Comparison of ENCODE assay signal across 8 mouse cellular contexts in genomic region chr12:51830671-51831070, GRCm38 (mm10). TPM values are rescaled to one million over a fixed set of nuclear protein-coding genes. Genes with fewer than 3 reads are reported as not detected.
DNase-seq lines count a peak whose midpoint lies in the region; ATAC-seq and TF ChIP-seq lines count a peak whose summit lies in the region.

No protein-coding gene starts in this region.

- WGBS in kidney, postnatal 0 days, result 91% methylated on average over 1 of the region's 1 CpGs
- 80% methylated on average over 1 of the region's 1 CpGs for WGBS in heart, postnatal 0 days
- 97% methylated on average over 1 of the region's 1 CpGs for WGBS in midbrain, embryonic 11.5 days

- no peaks in the 10 kb centered on the region for H3K9me3 ChIP-seq in kidney, postnatal 0 days (replicated peaks; ENCODE audit: low read length)
- H3K9me3 ChIP-seq in heart, postnatal 0 days (replicated peaks; ENCODE audit: control insufficient read depth, low read length), result no peaks in the 10 kb centered on the region
- H3K9me3 ChIP-seq in midbrain, embryonic 11.5 days (ENCODE audit: control insufficient read depth, low read length), result no peaks in the 10 kb centered on the region

- 0 out of 2 replicates have a peak overlapping the region, but pooled peaks have one; percentile 99 for H3K27ac ChIP-seq in kidney, postnatal 0 days
- peak overlapping the region; percentile 98 for H3K27ac ChIP-seq in brown adipose tissue, adult 24 weeks (replicated peaks; ENCODE audit: low read depth, low read length)
- H3K27ac ChIP-seq in heart, postnatal 0 days (ENCODE audit: low read depth), result peak overlapping the region; percentile 99
- no peak overlapping the region for H3K27ac ChIP-seq in midbrain, embryonic 11.5 days (ENCODE audit: low read depth, low read length)

- H3K4me3 ChIP-seq in kidney, postnatal 0 days (replicated peaks; ENCODE audit: low read depth, low read length), result peak overlapping the region; percentile 79
- no peak overlapping the region; the same call in 1 of the 2 replicates for H3K4me3 ChIP-seq in brown adipose tissue, adult 24 weeks (ENCODE audit: insufficient read depth, low read depth, low read length)
- H3K4me3 ChIP-seq in heart, postnatal 0 days (ENCODE audit: low read depth, low read length), result peak overlapping the region; percentile 96
- no peak overlapping the region for H3K4me3 ChIP-seq in midbrain, embryonic 11.5 days (ENCODE audit: low read depth, low read length)

- no peak for TF ChIP-seq CTCF in kidney, postnatal 0 days (IDR thresholded peaks at IDR 0.05; ENCODE audit: low read depth)
- no peak for TF ChIP-seq CTCF in heart, postnatal 0 days (IDR thresholded peaks at IDR 0.05; ENCODE audit: low read depth)

- H3K27me3 ChIP-seq in kidney, postnatal 0 days (ENCODE audit: insufficient read depth, low read length), result no peaks in the 10 kb centered on the region
- H3K27me3 ChIP-seq in heart, postnatal 0 days (ENCODE audit: control insufficient read depth, insufficient read depth, low read length), result no peaks in the 10 kb centered on the region
- no peaks in the 10 kb centered on the region for H3K27me3 ChIP-seq in midbrain, embryonic 11.5 days (ENCODE audit: control insufficient read depth, insufficient read depth, low read length)

- no peak for TF ChIP-seq EP300 in heart, postnatal 0 days (IDR thresholded peaks at IDR 0.05; ENCODE audit: low read depth)

- H3K9ac ChIP-seq in kidney, postnatal 0 days (ENCODE audit: low read depth, low read length), result no peak overlapping the region
- peak overlapping the region; percentile 98; the same call in 1 of the 2 replicates for H3K9ac ChIP-seq in heart, postnatal 0 days (replicated peaks; ENCODE audit: low read depth, low read length)
- no peak overlapping the region for H3K9ac ChIP-seq in midbrain, embryonic 11.5 days (ENCODE audit: low read length)

- H3K36me3 ChIP-seq in kidney, postnatal 0 days (ENCODE audit: insufficient read depth, low read length), result 0 out of 2 replicates have a peak, but pooled peaks cover 3% of the 10 kb centered on the region
- H3K36me3 ChIP-seq in heart, postnatal 0 days (replicated peaks; ENCODE audit: control insufficient read depth, insufficient read depth, low read length), result 0 out of 2 replicates have a peak, but pooled peaks cover 7% of the 10 kb centered on the region
- H3K36me3 ChIP-seq in midbrain, embryonic 11.5 days (ENCODE audit: control insufficient read depth, insufficient read depth, low read length), result no peaks in the 10 kb centered on the region

- ATAC-seq in kidney, postnatal 0 days (replicated peaks; ENCODE audit: low FRiP score, low read depth), result no peak
- ATAC-seq in heart, postnatal 0 days (ENCODE audit: insufficient read depth, low read depth), result no peak
- no peak for ATAC-seq in midbrain, embryonic 11.5 days (ENCODE audit: low FRiP score)

- no peak for DNase-seq in kidney, postnatal 0 days (ENCODE audit: low spot score)
- no peak for DNase-seq in kidney, adult 8-10 months
- DNase-seq in heart, postnatal 0 days (ENCODE audit: low spot score), result no peak
- DNase-seq in midbrain, embryonic 11.5 days (ENCODE audit: low spot score, missing footprints), result peak; percentile 80
- DNase-seq in spleen, adult 12 weeks (ENCODE audit: low spot score), result no peak
- no peak for DNase-seq in spleen, postnatal 4 days (ENCODE audit: low spot score in 2 of 2)
- DNase-seq in gastrocnemius, adult 18-20 months (ENCODE audit: low spot score), result no peak

- H3K4me1 ChIP-seq in kidney, postnatal 0 days (replicated peaks; ENCODE audit: insufficient read depth, low read length), result 0 out of 2 replicates have a peak, but pooled peaks cover 4% of the 10 kb centered on the region
- H3K4me1 ChIP-seq in brown adipose tissue, adult 24 weeks (ENCODE audit: control insufficient read depth, insufficient read depth, insufficient read length, low read length), result peaks cover 5% of the 10 kb centered on the region; the same call in 1 of the 2 replicates
- H3K4me1 ChIP-seq in heart, postnatal 0 days (ENCODE audit: control insufficient read depth, insufficient read depth), result peaks cover 13% of the 10 kb centered on the region
- peaks cover 10% of the 10 kb centered on the region; the same call in 1 of the 2 replicates for H3K4me1 ChIP-seq in midbrain, embryonic 11.5 days (ENCODE audit: control insufficient read depth, insufficient read depth, low read length)

- peak overlapping the region; percentile 78 for H3K4me2 ChIP-seq in kidney, postnatal 0 days (ENCODE audit: low read length)
- H3K4me2 ChIP-seq in heart, postnatal 0 days (ENCODE audit: low read depth, low read length), result peak overlapping the region; percentile 93
- H3K4me2 ChIP-seq in midbrain, embryonic 11.5 days, result peak overlapping the region; percentile 53; the same call in 1 of the 2 replicates

RNA-seq across cellular contexts. Expression of gene Hectd1, which starts 1.3 kb away (rescaled TPM):
- polyA plus RNA-seq in kidney, postnatal 0 days (2015; fragmentation: Nextera tagmentation; extraction: Ambion mirVana), result 28.1 and 30.9 TPM in 2 replicates
- polyA plus RNA-seq in brown adipose tissue, adult 24 weeks (2012; ENCODE audit: insufficient read depth, insufficient read length, missing spikeins), result 27.3 and 27.8 TPM in 2 replicates
- 71.1 and 72.3 TPM in 2 replicates for total RNA-seq in heart, postnatal 0 days (2014; rRNA removed; ENCODE audit: low replicate concordance)
- polyA plus RNA-seq in heart, postnatal 0 days (2015; fragmentation: Nextera tagmentation; extraction: Ambion mirVana), result 24.3 and 27.1 TPM in 2 replicates
- polyA plus RNA-seq in midbrain, embryonic 11.5 days (2014; fragmentation: Nextera tagmentation; extraction: Ambion mirVana), result 30.3 and 35.1 TPM in 2 replicates
- 10 to 100 TPM; 84.3 to 90.9 TPM for total RNA-seq in gastrocnemius, adult 18-20 months (2021)

Comparison
In these comparisons a context has a peak if more than half of its experiments do, and no peak if none do; other contexts are left out.
1. H3K4me3 ChIP-seq: peak in kidney, postnatal 0 days (single experiment) and heart, postnatal 0 days (single experiment); none in brown adipose tissue, adult 24 weeks (single experiment) and midbrain, embryonic 11.5 days (single experiment).
2. Peak in every context shown above with its lines, with median percentiles within 50 percentile points of each other: H3K4me2 ChIP-seq.